Comparison of ENCODE assay signal across 8 mouse cellular contexts in genomic region chr2:130634006-130634738, GRCm38 (mm10). TPM values are rescaled to one million over a fixed set of nuclear protein-coding genes. Genes with fewer than 3 reads are reported as not detected.
DNase-seq lines count a peak whose midpoint lies in the region; ATAC-seq and TF ChIP-seq lines count a peak whose summit lies in the region.

No protein-coding gene starts in this region.

- H3K4me1 ChIP-seq in kidney, postnatal 0 days (replicated peaks; ENCODE audit: insufficient read depth, low read length): peaks cover 28% of the 10 kb centered on the region
- H3K4me1 ChIP-seq in hindbrain, embryonic 13.5 days (replicated peaks): peaks cover 30% of the 10 kb centered on the region
- peaks cover 9% of the 10 kb centered on the region for H3K4me1 ChIP-seq in midbrain, embryonic 16.5 days (ENCODE audit: control insufficient read depth, insufficient read depth, low read length)

- peak overlapping the region; percentile 54 for H3K4me2 ChIP-seq in kidney, postnatal 0 days (ENCODE audit: low read length)
- H3K4me2 ChIP-seq in hindbrain, embryonic 13.5 days: peak overlapping the region; percentile 55
- H3K4me2 ChIP-seq in midbrain, embryonic 16.5 days (ENCODE audit: low read length): peak overlapping the region; percentile 29; the same call in 1 of the 2 replicates

- DNase-seq in kidney, postnatal 0 days (ENCODE audit: low spot score): no peak
- no peak for DNase-seq in kidney, postnatal 4 days
- peak; percentile 92 for DNase-seq in cerebellum, adult 9-11 months
- DNase-seq in Muller cell, postnatal 12 days (ENCODE audit: inconsistent ontology term): no peak
- DNase-seq in adrenal gland, adult 8-10 months: no peak
- no peak for DNase-seq in spleen, postnatal 4 days (ENCODE audit: low spot score in 2 of 2)

- no peaks in the 10 kb centered on the region for H3K9me3 ChIP-seq in kidney, postnatal 0 days (replicated peaks; ENCODE audit: low read length)
- no peaks in the 10 kb centered on the region for H3K9me3 ChIP-seq in hindbrain, embryonic 13.5 days
- no peaks in the 10 kb centered on the region for H3K9me3 ChIP-seq in midbrain, embryonic 16.5 days (replicated peaks; ENCODE audit: control insufficient read depth, low read length, poor library complexity, severe bottlenecking)

- ATAC-seq in kidney, postnatal 0 days (replicated peaks; ENCODE audit: low FRiP score, low read depth): no peak
- peak; percentile 34; the same call in 1 of the 2 replicates for ATAC-seq in hindbrain, embryonic 13.5 days (ENCODE audit: low FRiP score)
- peak; percentile 10; the same call in 1 of the 2 replicates for ATAC-seq in midbrain, embryonic 16.5 days

- H3K27ac ChIP-seq in kidney, postnatal 0 days: 0 out of 2 replicates have a peak overlapping the region, but pooled peaks have one; percentile 2
- no peak overlapping the region for H3K27ac ChIP-seq in hindbrain, embryonic 13.5 days
- no peak overlapping the region for H3K27ac ChIP-seq in midbrain, embryonic 16.5 days (ENCODE audit: low read length)

- TF ChIP-seq CTCF in kidney, postnatal 0 days (IDR thresholded peaks at IDR 0.05; ENCODE audit: low read depth): no peak

- no peak overlapping the region for H3K4me3 ChIP-seq in kidney, postnatal 0 days (replicated peaks; ENCODE audit: low read depth, low read length)
- peak overlapping the region; percentile 31; the same call in 1 of the 2 replicates for H3K4me3 ChIP-seq in hindbrain, embryonic 13.5 days
- no peak overlapping the region for H3K4me3 ChIP-seq in midbrain, embryonic 16.5 days (ENCODE audit: low read depth, low read length)

- H3K9ac ChIP-seq in kidney, postnatal 0 days (ENCODE audit: low read depth, low read length): peak overlapping the region; percentile 44; the same call in 1 of the 2 replicates
- H3K9ac ChIP-seq in hindbrain, embryonic 13.5 days: peak overlapping the region; percentile 66; the same call in 1 of the 2 replicates
- no peak overlapping the region for H3K9ac ChIP-seq in midbrain, embryonic 16.5 days (ENCODE audit: low read depth, low read length)

- 37% methylated on average over 14 of the region's 14 CpGs for whole genome bisulfite sequencing in kidney, postnatal 0 days
- WGBS in hindbrain, embryonic 13.5 days: 19% methylated on average over 14 of the region's 14 CpGs
- WGBS in midbrain, embryonic 16.5 days: 10% methylated on average over 13 of the region's 14 CpGs

- no peaks in the 10 kb centered on the region for H3K27me3 ChIP-seq in kidney, postnatal 0 days (ENCODE audit: insufficient read depth, low read length)
- peaks cover 57% of the 10 kb centered on the region for H3K27me3 ChIP-seq in hindbrain, embryonic 13.5 days
- peaks cover 36% of the 10 kb centered on the region for H3K27me3 ChIP-seq in midbrain, embryonic 16.5 days (ENCODE audit: control insufficient read depth, insufficient read depth, low read depth, low read length)

- H3K36me3 ChIP-seq in kidney, postnatal 0 days (ENCODE audit: insufficient read depth, low read length): peaks cover 9% of the 10 kb centered on the region; the same call in 1 of the 2 replicates
- H3K36me3 ChIP-seq in hindbrain, embryonic 13.5 days: peaks cover 16% of the 10 kb centered on the region
- H3K36me3 ChIP-seq in midbrain, embryonic 16.5 days (ENCODE audit: control insufficient read depth, insufficient read depth, low read length): peaks cover 14% of the 10 kb centered on the region

RNA-seq across cellular contexts. Expression of gene Ubox5, which starts 4.3 kb away (rescaled TPM):
- 7.5 and 9.3 TPM in 2 replicates for polyA plus RNA-seq in kidney, postnatal 0 days (2015; fragmentation: Nextera tagmentation; extraction: Ambion mirVana)
- polyA plus RNA-seq in hindbrain, embryonic 13.5 days (2015; fragmentation: Nextera tagmentation; extraction: Ambion mirVana): 11.5 and 11.8 TPM in 2 replicates
- polyA plus RNA-seq in midbrain, embryonic 16.5 days (2015; fragmentation: Nextera tagmentation; extraction: Ambion mirVana): 8.4 and 8.9 TPM in 2 replicates
- 1 to 10 TPM; 6.6 to 8.8 (median 7.7) TPM for total RNA-seq in adrenal gland, adult 8-10 months (2022)

RNA-seq across cellular contexts. Expression of gene Fastkd5, which starts 4.3 kb away (rescaled TPM):
- polyA plus RNA-seq in kidney, postnatal 0 days (2015; fragmentation: Nextera tagmentation; extraction: Ambion mirVana): 12.4 and 12.6 TPM in 2 replicates
- 11.7 and 12.9 TPM in 2 replicates for polyA plus RNA-seq in hindbrain, embryonic 13.5 days (2015; fragmentation: Nextera tagmentation; extraction: Ambion mirVana)
- polyA plus RNA-seq in midbrain, embryonic 16.5 days (2015; fragmentation: Nextera tagmentation; extraction: Ambion mirVana): 10.2 and 11.4 TPM in 2 replicates
- total RNA-seq in adrenal gland, adult 8-10 months (2022): 10 to 100 TPM in 3 of 4 experiments, 1 to 10 TPM in 1; 8.5 to 13.6 (median 11.8) TPM

RNA-seq across cellular contexts. Expression of gene Lzts3, which starts 8.4 kb away (rescaled TPM):
- 10.7 and 11.2 TPM in 2 replicates for polyA plus RNA-seq in kidney, postnatal 0 days (2015; fragmentation: Nextera tagmentation; extraction: Ambion mirVana)
- polyA plus RNA-seq in hindbrain, embryonic 13.5 days (2015; fragmentation: Nextera tagmentation; extraction: Ambion mirVana): 10.5 and 11.1 TPM in 2 replicates
- 17.7 and 20.7 TPM in 2 replicates for polyA plus RNA-seq in midbrain, embryonic 16.5 days (2015; fragmentation: Nextera tagmentation; extraction: Ambion mirVana)
- 10 to 100 TPM; 17.0 to 27.6 (median 21.1) TPM for total RNA-seq in adrenal gland, adult 8-10 months (2022)

RNA-seq across cellular contexts. Expression of gene Ddrgk1, which starts 30.3 kb away (rescaled TPM):
- 89.6 and 96.6 TPM in 2 replicates for polyA plus RNA-seq in kidney, postnatal 0 days (2015; fragmentation: Nextera tagmentation; extraction: Ambion mirVana)
- 72.0 and 74.1 TPM in 2 replicates for polyA plus RNA-seq in hindbrain, embryonic 13.5 days (2015; fragmentation: Nextera tagmentation; extraction: Ambion mirVana)
- polyA plus RNA-seq in midbrain, embryonic 16.5 days (2015; fragmentation: Nextera tagmentation; extraction: Ambion mirVana): 71.0 and 77.1 TPM in 2 replicates
- 100 to 1,000 TPM; 228 to 279 (median 260) TPM for total RNA-seq in adrenal gland, adult 8-10 months (2022)

RNA-seq across cellular contexts. Expression of gene Itpa, which starts 33.2 kb away (rescaled TPM):
- 98.8 and 99.2 TPM in 2 replicates for polyA plus RNA-seq in kidney, postnatal 0 days (2015; fragmentation: Nextera tagmentation; extraction: Ambion mirVana)
- 141 and 143 TPM in 2 replicates for polyA plus RNA-seq in hindbrain, embryonic 13.5 days (2015; fragmentation: Nextera tagmentation; extraction: Ambion mirVana)
- polyA plus RNA-seq in midbrain, embryonic 16.5 days (2015; fragmentation: Nextera tagmentation; extraction: Ambion mirVana): 136 and 137 TPM in 2 replicates
- total RNA-seq in adrenal gland, adult 8-10 months (2022): 10 to 100 TPM; 29.4 to 34.9 (median 33.1) TPM
